Mouse (Mus musculus): ENCODE results near the gene Scn4a. TPM values are rescaled to one million over a fixed set of nuclear protein-coding genes. Genes with fewer than 3 reads are reported as not detected.

Gene Scn4a
- polyA plus RNA-seq, 1 experiment from 2014 or later: not detected

- Histone ChIP-seq H3K4me3 (no peak overlapping the region), H3K27ac (no peak overlapping the region), H3K27me3 (replicated peaks) (no peaks in the 10 kb centered on the region), H3K4me2 (no peak overlapping the region), H3K4me1 (no peaks in the 10 kb centered on the region), H3K9ac (no peak overlapping the region), H3K9me3 (no peaks in the 10 kb centered on the region), H3K36me3 (replicated peaks) (no peaks in the 10 kb centered on the region)
- ATAC-seq (replicated peaks): no peak
- WGBS: 86% methylated on average over 9 of the region's 9 CpGs
Measured at GRCm38 (mm10) chr11:106306758-106307157, 46.3 kb downstream of the Scn4a start.

GRCm38 (mm10) chr11:106306065-106306385 is 47.1 kb downstream of the Scn4a start:
- H3K27me3 ChIP-seq (replicated peaks): no peaks in the 10 kb centered on the region
- ATAC-seq (replicated peaks): no peak
- no peak overlapping the region for H3K27ac ChIP-seq
- H3K9ac ChIP-seq: no peak overlapping the region
- H3K4me2 ChIP-seq: no peak overlapping the region
- no peaks in the 10 kb centered on the region for H3K36me3 ChIP-seq (replicated peaks)
- H3K4me3 ChIP-seq: no peak overlapping the region
- H3K9me3 ChIP-seq: no peaks in the 10 kb centered on the region
- H3K4me1 ChIP-seq: no peaks in the 10 kb centered on the region
- 86% methylated on average over 3 of the region's 3 CpGs for WGBS

DNA sequence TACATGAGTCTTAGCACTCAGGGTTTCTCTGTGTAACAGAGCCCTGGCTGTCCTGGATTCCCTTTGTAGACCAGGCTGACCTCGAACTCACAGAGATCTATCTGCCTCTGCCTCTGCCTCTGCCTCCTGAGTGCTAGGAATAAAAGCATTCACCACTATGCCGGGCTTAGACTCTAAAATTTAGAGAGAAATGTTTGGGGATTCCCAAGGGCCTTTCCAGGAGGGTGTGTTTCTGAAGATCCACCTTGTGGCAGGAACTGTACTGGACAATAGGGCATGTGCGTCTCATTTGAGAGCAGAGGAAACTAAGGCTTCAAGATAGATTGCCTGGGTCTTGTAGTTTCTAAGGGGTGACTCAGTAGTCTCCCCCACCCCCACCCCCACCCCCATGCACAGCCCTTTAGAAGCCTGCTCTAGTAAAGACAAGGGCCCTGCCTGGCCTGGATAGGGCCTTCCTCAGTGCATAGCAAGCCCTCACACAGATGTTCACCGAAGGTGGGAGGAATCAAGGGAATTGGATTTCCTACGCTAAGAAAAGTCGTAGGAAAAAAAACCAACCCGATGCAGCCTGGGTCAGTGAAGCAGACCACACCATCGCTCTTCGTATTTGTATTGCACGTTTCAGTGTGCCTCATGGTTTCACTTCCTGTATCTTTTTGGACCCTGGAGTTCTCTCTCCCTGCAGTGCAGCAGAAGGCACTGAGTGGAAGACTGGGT is 47.6 kb downstream of the Scn4a start:
- 84% methylated on average over 10 of the region's 10 CpGs for WGBS

DNA sequence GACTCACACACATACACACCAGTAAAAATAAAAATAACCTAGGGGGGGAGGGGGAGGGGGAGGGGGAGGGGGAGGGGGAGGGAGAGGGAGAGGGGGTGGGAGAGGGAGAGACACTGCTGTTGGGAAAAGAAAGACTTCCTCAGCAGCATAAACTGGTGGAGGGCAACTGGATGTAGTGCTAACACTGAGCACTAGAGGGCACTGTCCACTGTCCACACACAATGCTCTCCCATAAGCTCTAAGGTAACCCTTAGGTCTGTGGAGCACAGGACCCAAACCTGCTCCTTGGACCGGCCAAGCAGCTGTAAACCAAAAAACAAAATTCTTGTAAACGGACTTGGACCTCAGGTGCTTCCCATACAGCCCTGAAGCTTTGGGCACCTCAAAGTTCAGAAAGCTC is 50.5 kb downstream of the Scn4a start:
- Histone ChIP-seq H3K36me3 (replicated peaks) (no peaks in the 10 kb centered on the region), H3K4me1 (no peaks in the 10 kb centered on the region), H3K27me3 (replicated peaks) (no peaks in the 10 kb centered on the region), H3K4me2 (no peak overlapping the region), H3K4me3 (no peak overlapping the region), H3K9ac (no peak overlapping the region), H3K9me3 (no peaks in the 10 kb centered on the region), H3K27ac (no peak overlapping the region)
- ATAC-seq (replicated peaks): no peak
- 31% methylated on average over 2 of the region's 2 CpGs for WGBS

More for the DNA sequence above, 47.6 kb downstream of the Scn4a start:
- H3K36me3 ChIP-seq (replicated peaks): no peaks in the 10 kb centered on the region
- no peak overlapping the region for H3K27ac ChIP-seq
- no peak overlapping the region for H3K9ac ChIP-seq
- no peak overlapping the region for H3K4me3 ChIP-seq
- no peak overlapping the region for H3K4me2 ChIP-seq
- H3K9me3 ChIP-seq: no peaks in the 10 kb centered on the region
- no peak for ATAC-seq (replicated peaks)
- no peaks in the 10 kb centered on the region for H3K4me1 ChIP-seq
- no peaks in the 10 kb centered on the region for H3K27me3 ChIP-seq (replicated peaks)

GRCm38 (mm10) chr11:106301765-106302164 is 51.3 kb downstream of the Scn4a start, which contains the start of gene Gh:
TSS of gene Gh (minus strand) at chr11:106301865.
- Histone ChIP-seq H3K4me3 (no peak within 1 kb of the TSS), H3K36me3 (replicated peaks) (no peaks in the 10 kb centered on the region), H3K9ac (no peak within 1 kb of the TSS), H3K27ac (no peak within 1 kb of the TSS), H3K4me1 (no peaks in the 10 kb centered on the region), H3K9me3 (no peaks in the 10 kb centered on the region), H3K4me2 (no peak within 1 kb of the TSS), H3K27me3 (replicated peaks) (no peaks in the 10 kb centered on the region)
- ATAC-seq (replicated peaks): no peak
- 81% methylated on average over 9 of the region's 9 CpGs for WGBS

- WGBS: 88% methylated on average over 2 of the region's 2 CpGs
- ATAC-seq (replicated peaks): no peak
- Histone ChIP-seq H3K9ac (no peak overlapping the region), H3K36me3 (replicated peaks) (no peaks in the 10 kb centered on the region), H3K9me3 (no peaks in the 10 kb centered on the region), H3K27me3 (replicated peaks) (no peaks in the 10 kb centered on the region), H3K27ac (no peak overlapping the region), H3K4me2 (no peak overlapping the region), H3K4me3 (no peak overlapping the region), H3K4me1 (no peaks in the 10 kb centered on the region)
Measured at GRCm38 (mm10) chr11:106291861-106292260, 61.2 kb downstream of the Scn4a start.

DNA sequence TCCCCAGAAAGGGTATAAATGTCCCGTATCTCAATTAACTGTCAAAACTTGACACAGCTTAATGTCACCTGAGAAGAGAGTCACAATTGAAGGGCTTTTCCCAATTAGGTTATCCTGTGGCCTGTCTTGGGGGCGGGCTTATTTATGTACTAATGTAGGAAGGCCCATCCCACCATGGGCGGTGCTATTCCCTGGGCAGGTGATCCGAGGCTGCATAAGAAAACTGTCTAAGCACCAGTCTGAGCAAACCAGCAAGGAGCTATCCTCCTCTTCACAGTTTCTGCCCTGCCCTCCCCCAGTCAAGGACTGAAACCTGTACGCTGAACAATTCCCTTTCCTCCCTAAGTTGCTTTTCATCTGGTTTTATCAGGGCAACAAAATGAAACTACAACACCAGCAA is 62.7 kb downstream of the Scn4a start:
- no peak for ATAC-seq (replicated peaks)
- no peaks in the 10 kb centered on the region for H3K36me3 ChIP-seq (replicated peaks)
- H3K4me2 ChIP-seq: no peak overlapping the region
- no peak overlapping the region for H3K9ac ChIP-seq
- no peak overlapping the region for H3K27ac ChIP-seq
- H3K4me3 ChIP-seq: no peak overlapping the region
- no peaks in the 10 kb centered on the region for H3K9me3 ChIP-seq
- 92% methylated on average over 5 of the region's 5 CpGs for WGBS
- no peaks in the 10 kb centered on the region for H3K4me1 ChIP-seq
- H3K27me3 ChIP-seq (replicated peaks): no peaks in the 10 kb centered on the region

GRCm38 (mm10) chr11:106289369-106289768 is 63.7 kb downstream of the Scn4a start:
- H3K4me1 ChIP-seq: no peaks in the 10 kb centered on the region
- WGBS: 71% methylated on average over 8 of the region's 8 CpGs

GRCm38 (mm10) chr11:106286987-106287386 is 66.1 kb downstream of the Scn4a start:
- H3K9ac ChIP-seq: no peak overlapping the region
- H3K27ac ChIP-seq: no peak overlapping the region
- no peaks in the 10 kb centered on the region for H3K27me3 ChIP-seq (replicated peaks)
- H3K9me3 ChIP-seq: no peaks in the 10 kb centered on the region
- no peaks in the 10 kb centered on the region for H3K4me1 ChIP-seq
- H3K4me2 ChIP-seq: no peak overlapping the region
- no peak for ATAC-seq (replicated peaks)
- no peak overlapping the region for H3K4me3 ChIP-seq
- WGBS: 62% methylated on average over 11 of the region's 11 CpGs
- no peaks in the 10 kb centered on the region for H3K36me3 ChIP-seq (replicated peaks)

More at GRCm38 (mm10) chr11:106289369-106289768, 63.7 kb downstream of the Scn4a start:
- H3K9ac ChIP-seq: no peak overlapping the region
- H3K27me3 ChIP-seq (replicated peaks): no peaks in the 10 kb centered on the region
- no peak overlapping the region for H3K4me2 ChIP-seq
- no peaks in the 10 kb centered on the region for H3K9me3 ChIP-seq
- H3K36me3 ChIP-seq (replicated peaks): no peaks in the 10 kb centered on the region
- H3K4me3 ChIP-seq: no peak overlapping the region
- H3K27ac ChIP-seq: no peak overlapping the region
- no peak for ATAC-seq (replicated peaks)

DNA sequence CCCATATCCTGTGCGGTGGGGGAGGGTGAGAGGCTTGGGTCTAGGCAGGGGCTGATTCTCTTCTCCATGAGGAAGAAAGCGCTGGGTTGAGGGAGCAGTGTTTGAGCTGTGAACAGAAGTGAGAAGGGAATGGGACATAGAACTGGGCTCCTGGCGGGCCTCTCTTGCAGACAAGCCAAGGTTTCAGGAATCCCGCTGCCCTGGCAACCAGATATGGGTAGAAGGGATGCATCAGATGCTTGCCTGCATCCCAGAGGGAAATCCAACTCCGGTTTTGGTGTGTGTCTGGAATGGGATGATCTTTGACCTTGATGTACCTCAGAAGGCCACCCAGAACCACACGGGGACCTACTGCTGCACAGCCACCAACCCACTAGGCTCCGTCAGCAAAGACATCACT is 66.9 kb downstream of the Scn4a start:
- Histone ChIP-seq H3K4me2 (no peak overlapping the region), H3K9me3 (no peaks in the 10 kb centered on the region), H3K9ac (no peak overlapping the region), H3K27me3 (replicated peaks) (no peaks in the 10 kb centered on the region), H3K4me1 (no peaks in the 10 kb centered on the region), H3K4me3 (no peak overlapping the region), H3K27ac (no peak overlapping the region), H3K36me3 (replicated peaks) (no peaks in the 10 kb centered on the region)
- 86% methylated on average over 7 of the region's 7 CpGs for WGBS
- ATAC-seq (replicated peaks): no peak

GRCm38 (mm10) chr11:106284126-106284525 is 69.0 kb downstream of the Scn4a start:
- 72% methylated on average over 8 of the region's 8 CpGs for WGBS
- no peak for ATAC-seq (replicated peaks)

DNA sequence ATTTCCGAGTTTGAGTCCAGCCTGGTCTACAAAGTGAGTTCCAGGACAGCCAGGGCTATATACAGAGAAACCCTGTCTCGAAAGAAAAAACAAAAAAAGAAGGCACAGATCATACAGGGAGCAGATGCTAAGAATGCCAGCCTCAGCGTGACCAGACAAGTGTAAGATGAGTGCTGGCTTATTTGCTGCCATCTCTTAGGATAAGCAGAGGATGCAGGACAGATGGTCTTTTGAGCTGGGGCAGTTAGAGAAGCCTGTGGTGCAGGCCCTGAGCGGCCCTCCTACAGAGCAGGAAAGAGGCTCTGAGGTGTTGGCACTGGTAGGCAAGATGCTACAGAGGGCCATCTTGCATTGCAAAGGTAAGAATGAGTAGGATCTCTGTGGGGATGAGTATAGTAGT is 69.7 kb downstream of the Scn4a start:
- Histone ChIP-seq H3K27ac (no peak overlapping the region), H3K36me3 (replicated peaks) (no peaks in the 10 kb centered on the region), H3K27me3 (replicated peaks) (no peaks in the 10 kb centered on the region), H3K4me2 (no peak overlapping the region), H3K9me3 (no peaks in the 10 kb centered on the region), H3K4me1 (no peaks in the 10 kb centered on the region), H3K4me3 (no peak overlapping the region), H3K9ac (no peak overlapping the region)
- WGBS: 82% methylated on average over 4 of the region's 4 CpGs
- ATAC-seq (replicated peaks): no peak

More at GRCm38 (mm10) chr11:106284126-106284525, 69.0 kb downstream of the Scn4a start:
- no peak overlapping the region for H3K9ac ChIP-seq
- H3K4me2 ChIP-seq: no peak overlapping the region
- no peaks in the 10 kb centered on the region for H3K36me3 ChIP-seq (replicated peaks)
- no peaks in the 10 kb centered on the region for H3K27me3 ChIP-seq (replicated peaks)
- no peak overlapping the region for H3K27ac ChIP-seq
- H3K4me1 ChIP-seq: no peaks in the 10 kb centered on the region
- H3K9me3 ChIP-seq: no peaks in the 10 kb centered on the region
- no peak overlapping the region for H3K4me3 ChIP-seq

DNA sequence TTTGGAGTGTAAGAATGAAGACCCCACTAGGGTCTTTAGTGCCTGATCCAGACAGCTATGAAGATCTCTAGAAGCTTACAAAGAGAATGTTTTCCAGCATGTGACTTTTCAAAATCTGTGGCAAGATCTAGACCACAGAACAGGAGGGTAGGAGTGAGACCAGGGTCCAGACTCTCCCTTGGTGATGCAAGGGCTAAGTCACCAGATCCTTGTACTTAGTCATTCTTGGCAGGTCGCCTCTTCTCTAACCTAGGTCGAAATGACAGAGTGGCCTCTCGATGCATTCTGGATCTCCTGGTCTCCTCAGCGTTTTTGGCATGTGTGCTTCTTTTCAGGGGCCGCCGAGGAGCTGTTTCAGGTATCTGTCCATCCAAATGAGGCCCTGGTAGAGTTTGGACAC is 70.6 kb downstream of the Scn4a start:
- 79% methylated on average over 6 of the region's 6 CpGs for whole genome bisulfite sequencing
- H3K4me1 ChIP-seq: no peaks in the 10 kb centered on the region
- ATAC-seq (replicated peaks): no peak
- H3K4me3 ChIP-seq: no peak overlapping the region
- H3K9ac ChIP-seq: no peak overlapping the region
- H3K27ac ChIP-seq: no peak overlapping the region
- H3K36me3 ChIP-seq (replicated peaks): no peaks in the 10 kb centered on the region
- H3K27me3 ChIP-seq (replicated peaks): no peaks in the 10 kb centered on the region
- H3K4me2 ChIP-seq: no peak overlapping the region
- no peaks in the 10 kb centered on the region for H3K9me3 ChIP-seq

All from midbrain, embryonic 15.5 days (tissue).